Mouse (Mus musculus): ENCODE measurements at regions not wholly inside any gene's neighbourhood (a gene's known extent, or its start where the extent isn't known, plus 50 kb on each side); places are given as distances from the start of the nearest gene placed in this dataset.
A peak's percentile ranks its signal among the peaks of the same experiment; 100 is the strongest.
"Not testable (repeated sequence)": the region's sequence is repeated elsewhere in the genome, so short reads cannot be mapped to it uniquely, and the experiment has no call there.

DNA sequence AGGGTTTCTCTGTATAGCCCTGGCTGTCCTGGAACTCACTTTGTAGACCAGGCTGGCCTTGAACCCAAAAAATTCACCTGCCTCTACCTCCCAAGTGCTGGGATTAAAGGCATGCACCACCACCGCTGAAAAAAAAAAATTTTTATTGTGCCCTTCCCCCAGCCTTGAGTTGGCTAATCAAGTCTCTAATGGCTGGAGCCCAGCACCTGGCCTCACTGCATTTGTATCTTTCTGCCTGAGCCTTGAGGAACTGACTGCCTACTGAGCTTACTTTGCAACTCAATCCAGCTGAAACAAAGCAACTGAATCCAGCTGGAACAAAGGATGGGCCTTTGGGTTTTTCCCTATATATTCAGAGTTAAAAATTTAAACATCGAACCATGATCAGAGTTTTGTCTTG is 153.3 kb upstream of the Ccnh start:
- DNase-seq (ENCODE audit: low spot score), result no peak

GRCm38 (mm10) chr13:85036830-85037229 is 152.4 kb upstream of the Ccnh start:
- DNase-seq (ENCODE audit: low spot score), result no peak

GRCm38 (mm10) chr13:85066585-85067550 is 122.3 kb upstream of the Ccnh start:
- DNase-seq (ENCODE audit: low spot score), result peak; percentile 17

- DNase-seq (ENCODE audit: low spot score), result no peak
Observed at GRCm38 (mm10) chr13:85067551-85068283, 121.5 kb upstream of the Ccnh start.

- no peak for DNase-seq (ENCODE audit: low spot score)
Observed at GRCm38 (mm10) chr13:85068403-85068802, 120.8 kb upstream of the Ccnh start.

- DNase-seq (ENCODE audit: low spot score), result peak; percentile 9
Observed at GRCm38 (mm10) chr13:85083335-85083734, 105.9 kb upstream of the Ccnh start.

GRCm38 (mm10) chr13:85083742-85084141 is 105.5 kb upstream of the Ccnh start:
- DNase-seq (ENCODE audit: low spot score), result no peak

DNA sequence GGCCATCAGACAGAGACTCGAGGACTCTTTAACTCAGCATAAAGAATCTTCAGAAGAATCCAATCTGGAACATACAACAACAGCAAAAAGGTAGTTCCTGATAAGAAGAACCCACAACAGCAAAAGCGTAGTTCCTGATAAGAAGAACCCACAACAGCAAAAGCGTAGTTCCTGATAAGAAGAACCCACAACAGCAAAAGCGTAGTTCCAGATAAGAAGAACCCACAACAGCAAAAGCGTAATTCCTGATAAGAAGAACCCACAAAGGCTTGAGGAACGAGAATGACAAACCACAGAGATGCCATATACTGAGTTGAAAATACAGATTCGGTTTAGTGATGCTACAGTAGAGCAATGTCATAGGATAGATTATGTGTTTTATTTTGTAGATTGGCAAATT is 93.0 kb upstream of the Ccnh start:
- no peak for DNase-seq (ENCODE audit: low spot score)

- no peak for DNase-seq (ENCODE audit: low spot score)
Observed at GRCm38 (mm10) chr13:85123309-85123708, 65.9 kb upstream of the Ccnh start.

GRCm38 (mm10) chr13:85126573-85127547 is 62.3 kb upstream of the Ccnh start:
- not testable (repeated sequence) for DNase-seq (ENCODE audit: low spot score)

- no peak for DNase-seq (ENCODE audit: low spot score)
Observed at GRCm38 (mm10) chr13:85127548-85127925, 61.7 kb upstream of the Ccnh start.
